Mouse (Mus musculus): ENCODE results near the gene Prkar2a.
"Not testable (repeated sequence)": the region's sequence is repeated elsewhere in the genome, so short reads cannot be mapped to it uniquely, and the experiment has no call there.

Gene Prkar2a

DNA sequence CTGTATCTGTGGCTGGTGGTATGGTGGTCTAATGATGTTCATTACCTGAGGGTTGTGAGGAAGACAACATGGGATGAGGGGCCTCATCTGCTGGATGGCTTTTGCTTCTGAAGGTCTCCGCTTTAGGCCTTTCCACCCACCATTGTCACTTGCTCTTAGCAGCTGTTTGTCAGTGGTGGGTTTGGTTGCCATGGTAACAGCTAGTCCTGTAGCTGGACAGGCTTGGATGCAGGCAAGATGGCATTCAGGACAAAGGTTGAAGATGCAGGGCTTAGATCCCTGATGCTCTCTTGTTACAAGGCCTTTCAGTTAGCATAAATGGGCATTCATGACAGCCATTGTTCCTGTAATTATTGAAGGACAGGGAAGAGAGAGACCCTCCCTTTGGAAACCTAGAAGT, at the start of gene Prkar2a:
Gene Prkar2a, plus strand, starts transcription at position 209 of the 400 bp plus-strand sequence.
- DNase-seq, result no peak

DNA sequence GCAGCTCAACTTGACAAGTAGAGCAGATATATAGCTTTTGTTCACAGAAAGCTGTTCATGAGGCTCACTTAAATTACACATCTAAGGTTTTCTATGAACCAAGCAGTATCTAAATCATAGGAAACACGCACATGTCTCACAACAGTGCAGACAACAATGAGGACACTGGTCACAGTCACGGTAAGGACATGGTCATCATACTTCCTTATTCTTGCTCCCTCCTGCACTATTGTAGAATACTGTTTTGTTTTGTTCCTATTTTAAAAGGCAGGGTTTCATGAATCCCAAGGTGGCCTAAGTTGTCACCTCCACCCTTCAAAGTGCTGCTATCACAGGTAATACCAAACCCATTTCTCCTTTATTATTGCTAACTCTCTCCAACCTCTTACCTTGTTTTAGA, 49.3 kb upstream of the Prkar2a start:
- DNase-seq, result no peak

- DNase-seq, result peak; percentile 14 to 31
Measured at GRCm38 (mm10) chr9:108648166-108648565, 40.9 kb upstream of the Prkar2a start.

GRCm38 (mm10) chr9:108648611-108649560, 40.2 kb upstream of the Prkar2a start, which contains the start of gene Arih2:
TSS of gene Arih2 (minus strand) at chr9:108649386.
- peak; percentile 93 to 94 for DNase-seq

DNA sequence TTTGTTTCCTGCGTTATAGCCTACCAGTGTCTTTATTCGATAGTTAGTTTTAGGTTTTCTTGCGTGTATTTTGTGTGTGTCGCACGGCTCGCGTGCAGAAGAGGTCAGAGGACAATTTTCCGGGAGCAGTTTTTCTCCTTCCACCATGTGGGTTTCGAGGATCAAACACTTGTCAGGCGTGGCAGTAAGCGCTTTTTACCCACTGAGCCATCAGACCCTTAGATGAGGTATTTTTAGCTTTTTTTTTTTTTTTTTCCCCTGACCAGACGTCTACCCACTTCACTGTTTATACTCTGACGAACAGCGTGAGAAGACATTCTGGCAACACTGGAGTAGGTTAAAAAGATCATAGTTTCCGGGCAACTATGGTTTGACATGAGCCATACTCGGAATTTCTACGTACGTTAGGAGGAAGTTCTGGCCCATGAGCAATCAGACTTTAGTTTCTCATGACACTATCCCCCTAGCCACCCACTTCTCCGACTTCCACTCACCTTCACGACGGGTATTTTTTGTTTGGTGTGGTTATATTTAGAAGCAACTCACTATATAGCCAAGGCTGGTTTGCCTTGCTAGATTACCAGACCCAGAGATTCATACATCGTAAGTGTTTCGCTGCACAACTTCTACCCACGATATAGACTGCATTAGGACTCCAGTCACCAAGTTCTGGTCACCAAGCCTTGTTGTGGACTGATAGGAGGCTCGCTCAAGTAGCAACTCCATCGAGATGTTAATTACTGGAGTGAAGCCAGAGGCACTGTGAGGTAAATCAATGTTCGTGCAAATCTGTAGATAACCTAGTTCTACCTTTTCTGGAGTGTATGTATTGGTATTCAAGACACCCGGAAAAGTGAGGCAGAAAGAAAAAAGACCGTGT, 39.3 kb upstream of the Prkar2a start:
- no peak for DNase-seq

DNA sequence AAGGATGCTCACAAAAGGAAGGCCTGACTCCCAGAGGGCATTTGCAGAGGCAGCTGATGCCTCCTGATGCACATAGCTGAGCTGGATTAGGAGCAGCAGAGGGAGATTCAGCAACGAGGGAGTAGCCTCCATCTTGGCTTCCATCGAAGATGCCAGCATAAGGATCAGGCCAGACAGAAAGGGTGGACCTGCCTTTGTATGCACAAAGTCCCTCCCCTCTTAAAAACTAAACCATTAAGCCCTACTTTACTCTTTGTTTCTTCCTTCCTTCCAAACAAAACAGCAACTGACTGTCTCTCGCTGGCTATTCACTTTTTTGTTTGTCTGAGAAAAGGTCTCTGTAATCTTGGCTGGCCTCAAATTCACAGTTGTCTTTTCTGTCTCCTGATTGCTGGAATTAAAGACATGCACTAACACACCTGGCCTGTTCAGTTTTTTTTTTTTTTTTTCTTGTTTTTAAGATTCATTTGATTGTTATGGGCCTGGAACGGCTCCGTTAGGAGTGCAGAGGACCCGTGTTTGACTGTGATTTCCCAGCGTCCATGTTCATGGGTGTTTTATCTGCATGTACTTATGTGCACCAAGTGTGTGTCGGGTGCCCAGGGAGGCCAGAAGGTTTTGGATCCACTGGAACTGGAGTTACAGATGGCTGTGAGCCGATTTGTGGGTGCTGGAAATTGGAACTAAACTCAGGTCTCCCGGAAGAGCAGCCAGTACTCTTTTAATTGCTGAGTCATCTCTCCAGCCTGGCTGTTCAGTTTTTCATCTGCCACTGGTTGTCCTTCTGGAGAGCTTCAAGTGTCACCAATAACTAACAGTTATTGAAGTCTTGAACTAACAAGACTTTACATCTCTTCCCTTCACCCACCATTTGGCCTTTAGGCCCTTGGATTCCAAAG, 34.3 kb upstream of the Prkar2a start:
- no peak for DNase-seq

- not testable (repeated sequence) for DNase-seq
Measured at GRCm38 (mm10) chr9:108655865-108656264, 33.2 kb upstream of the Prkar2a start.

DNA sequence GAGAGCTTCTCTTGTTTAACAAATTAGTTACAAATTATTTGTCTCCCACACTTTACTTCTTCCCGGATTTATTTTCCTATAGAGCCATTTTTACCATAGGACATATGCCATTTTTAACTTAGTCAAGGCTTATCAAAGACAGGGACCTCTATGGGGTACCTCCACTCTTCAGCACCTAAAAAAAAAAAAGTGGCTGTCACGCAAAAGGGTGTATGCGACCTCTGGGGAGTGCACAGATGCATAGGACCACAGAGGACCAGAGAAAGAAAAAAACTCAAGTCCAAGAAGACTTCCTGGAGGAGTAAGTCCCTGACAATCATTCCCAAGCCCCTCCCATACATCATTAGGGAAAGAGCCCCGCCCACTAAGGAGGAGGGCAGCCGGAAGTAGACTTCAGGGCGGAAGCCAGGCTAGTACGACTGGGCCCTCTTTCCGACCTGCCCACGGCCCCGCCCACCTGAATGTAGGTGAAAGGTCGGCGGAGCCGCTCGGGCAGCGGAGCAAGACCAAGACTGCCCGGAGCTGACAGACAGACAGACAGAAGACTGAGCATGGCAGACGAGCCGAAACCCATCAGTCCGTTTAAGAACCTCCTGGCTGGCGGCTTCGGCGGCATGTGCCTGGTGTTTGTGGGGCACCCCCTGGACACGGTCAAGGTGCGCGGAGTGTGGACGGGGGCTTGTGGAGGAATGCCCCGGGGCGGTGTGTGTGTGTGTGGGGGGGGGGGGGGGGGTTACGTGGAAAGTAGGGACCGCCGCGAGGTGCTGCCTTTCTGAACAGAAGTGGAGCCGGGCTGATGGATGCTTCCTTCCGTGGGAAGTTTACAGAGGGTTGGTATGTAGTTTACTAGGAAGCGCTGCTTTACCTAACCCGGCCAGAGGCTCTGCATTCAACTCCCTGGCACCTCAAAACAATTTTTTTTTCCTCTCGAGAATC, 27.2 kb upstream of the Prkar2a start, which contains the start of gene Slc25a20:
Gene Slc25a20, plus strand, starts transcription at position 412 of the 936 bp plus-strand sequence.
- DNase-seq, result peak; percentile 92 to 95

GRCm38 (mm10) chr9:108662660-108663059, 26.5 kb upstream of the Prkar2a start:
- no peak for DNase-seq

GRCm38 (mm10) chr9:108669875-108670274, 19.2 kb upstream of the Prkar2a start:
- DNase-seq, result no peak

GRCm38 (mm10) chr9:108673151-108673550, 16.0 kb upstream of the Prkar2a start:
- DNase-seq, result no peak

GRCm38 (mm10) chr9:108680026-108680425, 9.1 kb upstream of the Prkar2a start:
- DNase-seq, result no peak

- DNase-seq, result peak; percentile 41 to 62
Measured at GRCm38 (mm10) chr9:108686475-108686887, 2.6 kb upstream of the Prkar2a start.

- DNase-seq, result no peak
Measured at GRCm38 (mm10) chr9:108687181-108687580, 1.9 kb upstream of the Prkar2a start.

- DNase-seq, result peak; percentile 29 to 38
Measured at GRCm38 (mm10) chr9:108687686-108688085, 1.4 kb upstream of the Prkar2a start.

DNA sequence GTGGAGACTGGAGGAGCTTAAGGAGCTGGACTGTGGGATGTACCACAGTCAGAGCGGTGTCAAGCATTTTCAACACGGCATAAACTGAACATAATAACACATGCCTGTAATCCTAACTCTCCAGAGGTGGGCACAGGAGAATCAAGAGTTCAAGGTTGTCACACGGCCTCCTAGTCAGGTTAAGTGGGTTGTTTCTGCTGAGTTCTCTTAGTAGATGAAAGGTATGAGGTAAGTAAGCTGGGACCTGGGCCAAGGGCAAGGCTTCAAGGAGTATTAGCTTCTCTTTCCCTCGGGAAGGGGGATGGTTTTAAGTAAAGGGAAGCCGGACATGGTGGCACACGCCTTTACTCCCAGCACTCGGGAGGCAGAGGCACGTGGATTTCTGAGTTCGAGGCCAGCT, 663 bp upstream of the Prkar2a start:
- peak; percentile 84 to 89 for DNase-seq

GRCm38 (mm10) chr9:108689993-108690392, 879 bp downstream of the Prkar2a start:
- no peak for DNase-seq

DNA sequence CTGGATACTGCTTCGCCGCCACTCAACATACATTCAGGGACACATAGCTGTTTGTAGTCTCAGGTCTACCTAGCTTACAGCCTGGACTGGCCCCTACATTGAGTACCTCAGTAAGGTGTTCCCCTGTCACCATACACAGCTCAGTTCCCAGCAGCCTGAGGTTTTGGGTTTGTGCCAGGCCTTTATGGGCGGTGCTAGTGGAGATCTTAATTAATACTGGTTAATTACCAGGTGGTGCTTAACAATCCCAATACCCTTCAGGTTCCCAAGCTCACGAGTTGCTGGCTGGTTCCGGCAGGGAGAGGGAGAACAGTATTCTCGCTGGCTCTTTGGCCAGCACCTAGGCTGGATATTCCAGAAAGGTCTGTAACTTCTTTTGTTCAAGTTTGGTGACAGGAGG, 1.8 kb downstream of the Prkar2a start:
- no peak for DNase-seq

DNA sequence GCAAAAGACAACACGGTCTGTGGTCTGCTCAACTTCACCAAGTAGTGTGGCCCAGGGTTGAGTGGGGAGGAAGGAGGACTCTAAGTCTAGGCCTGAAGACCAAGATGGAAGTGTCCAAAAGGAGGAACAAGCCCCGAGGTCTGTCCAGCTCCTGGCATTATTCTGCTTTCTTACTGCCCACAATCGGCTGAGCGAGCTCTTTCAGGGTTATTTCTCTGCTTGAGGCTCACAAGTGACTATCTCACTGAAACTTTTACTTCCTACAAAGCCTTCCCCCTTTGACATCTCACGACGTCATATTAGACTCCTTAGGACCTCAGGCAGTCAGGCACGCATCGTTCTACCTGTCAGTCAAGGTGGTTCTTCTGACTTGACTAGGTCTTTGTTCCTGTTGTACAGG, 2.3 kb downstream of the Prkar2a start:
- peak in 1 of 2 experiments; percentile 5 for DNase-seq

DNA sequence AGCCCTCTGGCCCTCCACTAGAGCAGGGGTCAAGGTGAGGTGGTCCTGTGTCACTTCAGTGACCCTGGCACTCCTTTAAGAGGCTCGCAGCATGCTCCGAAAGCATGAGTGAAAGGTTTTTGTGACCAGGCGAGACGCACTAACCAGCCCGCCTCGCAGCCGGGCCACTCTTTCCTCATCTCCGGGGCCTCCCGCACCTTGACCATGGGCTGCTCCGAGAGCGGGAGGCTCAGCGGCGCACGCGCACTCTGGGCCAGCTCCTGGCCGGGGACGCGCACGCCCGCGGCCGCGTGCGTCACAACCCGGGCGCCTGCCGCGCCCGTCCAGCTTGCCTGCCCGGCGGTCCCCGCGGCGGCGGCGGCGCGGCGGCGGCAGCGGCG, 2.7 kb downstream of the Prkar2a start:
- peak; percentile 87 to 92 for DNase-seq
